Mouse (Mus musculus): ENCODE measurements at regions not wholly inside any gene's neighbourhood (a gene's known extent, or its start where the extent isn't known, plus 50 kb on each side); places are given as distances from the start of the nearest gene placed in this dataset.

- DNase-seq = no peak
Observed at GRCm38 (mm10) chr2:106547117-106547516, 146.0 kb upstream of the Mpped2 start.

DNA sequence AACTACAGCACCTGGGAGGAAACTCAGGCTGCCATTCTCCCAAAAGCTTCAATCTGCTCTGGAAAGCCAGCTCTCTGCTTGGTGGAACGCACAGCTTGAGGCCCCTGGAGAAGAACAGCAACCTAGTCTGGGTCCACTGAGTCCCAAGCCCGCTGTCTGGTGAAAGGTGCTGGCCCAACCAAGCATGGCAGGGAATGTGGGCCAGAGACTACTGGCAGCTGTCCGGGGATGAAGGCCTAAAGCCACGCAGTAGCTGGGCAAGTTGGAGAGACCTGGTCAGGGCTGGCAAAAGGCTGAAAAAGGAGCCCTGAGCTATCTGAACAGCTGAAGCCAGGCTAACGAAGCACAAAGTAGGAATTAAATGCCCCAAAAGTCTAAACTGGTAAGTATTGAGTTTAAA is 139.4 kb upstream of the Mpped2 start:
- no peak for DNase-seq

GRCm38 (mm10) chr2:106561571-106562090 is 131.4 kb upstream of the Mpped2 start:
- no peak for DNase-seq

GRCm38 (mm10) chr2:106570226-106570625 is 122.8 kb upstream of the Mpped2 start:
- no peak for DNase-seq

DNA sequence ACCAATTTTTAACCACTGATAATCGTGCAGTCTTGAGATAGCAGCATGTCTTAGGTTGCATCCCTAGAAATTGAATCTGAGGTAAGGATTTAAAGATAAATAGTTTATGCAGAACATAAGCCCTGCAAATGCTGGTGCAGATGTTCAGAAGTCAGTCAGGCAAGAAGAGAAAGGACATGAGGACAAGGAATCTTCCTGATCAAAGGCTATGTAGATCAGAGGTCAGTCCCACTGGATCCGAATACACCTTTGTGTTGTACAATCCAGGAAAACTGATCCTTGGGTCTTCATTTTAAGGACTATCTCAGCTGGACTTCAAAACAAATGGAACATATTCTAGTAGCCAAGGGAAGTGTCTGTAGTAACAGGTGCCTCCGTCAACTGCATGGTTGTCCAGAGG is 121.7 kb upstream of the Mpped2 start:
- no peak for DNase-seq

GRCm38 (mm10) chr2:106571913-106572312 is 121.2 kb upstream of the Mpped2 start:
- no peak for DNase-seq

- DNase-seq = no peak
Observed at GRCm38 (mm10) chr2:106576746-106577323, 116.2 kb upstream of the Mpped2 start.

GRCm38 (mm10) chr2:106578062-106578461 is 115.0 kb upstream of the Mpped2 start:
- no peak for DNase-seq

DNA sequence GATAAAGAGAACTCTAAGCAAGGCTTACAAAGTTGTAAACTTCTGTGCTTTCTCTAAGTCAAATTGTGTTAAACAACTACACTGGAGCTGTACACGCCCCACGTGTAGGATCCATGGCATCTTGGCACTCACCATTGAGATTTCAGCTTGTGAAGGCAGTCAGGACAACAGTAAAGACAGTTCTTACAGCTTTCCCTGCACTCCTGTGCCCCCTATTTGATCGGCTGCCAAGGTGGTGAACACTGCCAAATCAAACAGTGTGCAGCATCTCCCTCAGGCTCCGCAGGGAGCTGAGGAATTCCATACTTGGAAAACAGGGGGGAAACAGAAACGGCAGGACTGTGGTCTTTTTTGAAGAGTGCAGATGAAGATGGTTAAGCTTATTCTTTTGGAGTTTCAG is 112.4 kb upstream of the Mpped2 start:
- DNase-seq = no peak

- DNase-seq = no peak
Observed at GRCm38 (mm10) chr2:106621251-106621650, 71.8 kb upstream of the Mpped2 start.

DNA sequence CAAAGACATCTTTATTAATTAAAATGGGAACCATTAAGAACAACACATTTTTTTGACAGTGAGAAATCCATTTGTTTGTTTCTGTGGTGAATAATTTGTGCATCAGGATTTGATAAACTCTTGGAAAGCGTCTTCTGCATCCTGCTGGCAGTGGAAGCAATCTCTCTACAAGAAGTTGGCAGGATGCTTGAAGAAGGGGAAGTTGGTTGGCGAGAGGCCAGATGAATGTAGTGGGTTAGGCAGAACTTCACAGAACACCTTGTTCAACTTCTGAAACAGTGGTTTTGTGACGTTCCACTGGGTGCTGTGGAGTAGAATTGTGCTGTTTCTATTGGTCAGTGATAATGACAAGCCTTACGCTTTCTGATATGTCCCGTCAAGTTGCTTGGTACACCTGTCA is 70.7 kb upstream of the Mpped2 start:
- DNase-seq = no peak

GRCm38 (mm10) chr2:106623680-106624079 is 69.4 kb upstream of the Mpped2 start:
- DNase-seq = no peak

DNA sequence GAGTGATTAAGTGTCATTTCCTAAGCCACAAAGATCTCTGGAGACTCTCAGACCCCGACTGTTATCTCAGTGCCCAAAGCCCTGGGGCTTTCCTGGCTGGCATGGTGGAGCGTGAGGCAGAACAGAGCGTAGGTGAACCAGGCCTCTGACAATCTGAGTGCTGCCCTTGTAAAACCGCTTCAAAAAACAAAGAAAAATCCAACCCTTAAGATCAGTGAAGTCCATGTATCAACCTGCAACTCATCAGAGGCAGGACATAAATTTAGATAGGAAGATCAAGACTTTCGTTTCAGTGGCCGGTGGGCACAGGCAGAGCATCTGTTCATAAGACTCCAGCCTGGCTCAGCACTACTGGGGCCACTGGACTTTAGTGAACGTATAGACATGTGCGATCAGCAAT is 61.1 kb upstream of the Mpped2 start:
- no peak for DNase-seq

All from retina, postnatal 1 day (tissue).